Mouse (Mus musculus) thymus, adult 2 months (tissue): Measurements from ENCODE around the gene Esx1.

ENCODE experiments used
- CTCF ChIP-seq: fragments of 200-500 bp; IDR thresholded peaks from 2 replicates; pipeline ENCODE4 v1.5.1; 2012; ENCODE audit warnings: mild to moderate bottlenecking, control low read depth, low read length, moderate library complexity, borderline replicate concordance; ENCODE audit not compliant: control insufficient read depth, poor library complexity, insufficient read depth; ENCODE audit errors: extremely low read depth
- POLR2A ChIP-seq: fragments of 200-500 bp; IDR thresholded peaks from 2 replicates; pipeline ENCODE4 v1.6.1; 2012; ENCODE audit warnings: mild to moderate bottlenecking, low read length, control low read depth, moderate library complexity; ENCODE audit not compliant: control insufficient read depth, poor library complexity, insufficient read depth; ENCODE audit errors: extremely low read depth

GRCm38 (mm10) chrX:137127542-137127941 is 5.7 kb upstream of the Esx1 start:
- TF ChIP-seq CTCF (no peak), POLR2A (no peak)
